Mouse (Mus musculus): Measurements from ENCODE around the gene Fto.

Fto gene

DNA sequence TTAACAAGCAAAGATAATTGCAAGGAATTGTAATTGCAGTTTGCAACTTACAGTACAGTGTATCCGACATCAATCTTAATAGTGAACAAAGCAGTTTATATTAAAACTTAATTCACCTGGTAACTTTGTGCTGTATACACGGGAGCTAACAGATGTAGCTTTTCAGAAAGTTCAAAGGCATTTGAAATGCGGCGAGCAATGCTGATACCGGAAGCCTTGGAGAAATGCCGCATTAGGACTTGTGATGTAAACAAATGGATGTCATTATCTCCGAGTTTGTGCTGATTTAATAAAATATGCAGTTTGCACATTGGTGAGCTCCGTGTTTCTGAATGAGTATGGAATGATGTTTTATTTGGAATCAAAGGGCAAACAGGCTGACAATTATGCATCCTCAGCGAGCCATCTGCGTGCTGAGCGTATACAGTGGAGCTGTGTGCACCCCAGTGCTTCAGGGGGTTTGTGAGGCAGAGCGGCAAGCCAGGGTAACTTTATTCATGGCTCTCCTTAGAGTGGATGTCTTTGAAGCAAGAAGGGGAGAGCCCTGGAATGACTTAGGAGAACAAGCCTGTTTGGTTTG, 280.0 kb downstream of the Fto start:
- Histone ChIP-seq H3K27me3 (ENCODE audit: insufficient read depth, low read length) (no peaks in the 10 kb centered on the region), H3K9me3 (ENCODE audit: low read length) (no peaks in the 10 kb centered on the region), H3K36me3 (ENCODE audit: insufficient read depth, low read length) (no peaks in the 10 kb centered on the region), H3K4me3 (replicated peaks; ENCODE audit: low read length) (no peak overlapping the region), H3K4me1 (replicated peaks; ENCODE audit: low read depth, low read length) (peaks cover 27% of the 10 kb centered on the region)
- no peak for TF ChIP-seq POU5F1 (IDR thresholded peaks at IDR 0.05; ENCODE audit: borderline replicate concordance, low read length)
- TF ChIP-seq NANOG (IDR thresholded peaks at IDR 0.05; ENCODE audit: borderline replicate concordance, low read length): no peak
- TF ChIP-seq CTCF (conservative IDR thresholded peaks at IDR 0.05; ENCODE audit: low read length): no peak

DNA sequence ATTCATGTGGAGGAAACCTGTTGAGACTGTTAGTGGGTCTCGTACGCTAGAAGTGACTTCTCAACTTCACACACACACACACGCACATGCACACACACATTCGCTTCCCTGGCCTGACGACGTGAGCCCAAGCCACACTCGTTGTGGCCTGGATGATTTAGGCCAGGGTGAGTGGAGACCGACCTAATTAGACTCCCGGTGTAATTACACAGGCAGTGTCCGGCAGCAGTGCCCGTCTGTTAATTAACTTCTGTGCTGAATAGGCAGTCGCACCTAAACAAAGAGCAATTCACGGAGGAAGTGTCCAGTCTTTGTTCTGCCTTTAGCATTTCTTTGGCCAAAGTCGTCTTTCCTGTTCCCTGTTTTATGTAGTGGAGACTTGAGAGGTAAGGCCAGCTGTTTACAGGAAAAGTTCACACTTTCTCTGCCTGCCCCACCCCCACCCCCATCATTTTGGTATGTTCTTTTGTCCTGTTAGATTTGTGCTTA, 286.1 kb downstream of the Fto start:
- Histone ChIP-seq H3K36me3 (ENCODE audit: insufficient read depth, low read length) (peaks cover 9% of the 10 kb centered on the region), H3K9me3 (ENCODE audit: low read length) (peaks cover 25% of the 10 kb centered on the region), H3K27me3 (ENCODE audit: insufficient read depth, low read length) (no peaks in the 10 kb centered on the region), H3K4me1 (replicated peaks; ENCODE audit: low read depth, low read length) (peaks cover 38% of the 10 kb centered on the region), H3K4me3 (replicated peaks; ENCODE audit: low read length) (no peak overlapping the region)
- TF ChIP-seq CTCF (conservative IDR thresholded peaks at IDR 0.05; ENCODE audit: low read length) (no peak), POU5F1 (IDR thresholded peaks at IDR 0.05; ENCODE audit: borderline replicate concordance, low read length) (no peak), NANOG (IDR thresholded peaks at IDR 0.05; ENCODE audit: borderline replicate concordance, low read length) (peak; percentile 36; the same call in 1 of the 2 replicates)

DNA sequence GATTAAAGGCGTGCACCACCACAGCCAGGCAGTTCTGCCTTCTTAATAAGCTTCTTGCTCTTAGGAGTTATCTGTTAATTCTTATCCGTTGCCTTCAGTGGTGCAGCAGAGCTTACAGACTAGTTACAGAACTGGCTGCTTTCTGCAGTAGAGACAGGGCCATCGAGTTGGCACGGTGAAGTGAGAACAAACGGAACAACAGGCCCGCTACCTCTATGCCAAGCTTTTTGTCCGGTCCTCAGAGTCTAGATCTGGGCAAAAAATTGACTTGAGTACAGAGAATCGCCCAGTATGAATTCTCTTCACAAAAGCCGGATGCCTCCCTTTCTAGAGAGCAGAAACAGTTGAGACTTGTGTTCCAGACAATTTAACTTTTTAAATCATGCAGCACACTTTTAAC, 290.4 kb downstream of the Fto start:
- no peaks in the 10 kb centered on the region for H3K27me3 ChIP-seq (ENCODE audit: insufficient read depth, low read length)

DNA sequence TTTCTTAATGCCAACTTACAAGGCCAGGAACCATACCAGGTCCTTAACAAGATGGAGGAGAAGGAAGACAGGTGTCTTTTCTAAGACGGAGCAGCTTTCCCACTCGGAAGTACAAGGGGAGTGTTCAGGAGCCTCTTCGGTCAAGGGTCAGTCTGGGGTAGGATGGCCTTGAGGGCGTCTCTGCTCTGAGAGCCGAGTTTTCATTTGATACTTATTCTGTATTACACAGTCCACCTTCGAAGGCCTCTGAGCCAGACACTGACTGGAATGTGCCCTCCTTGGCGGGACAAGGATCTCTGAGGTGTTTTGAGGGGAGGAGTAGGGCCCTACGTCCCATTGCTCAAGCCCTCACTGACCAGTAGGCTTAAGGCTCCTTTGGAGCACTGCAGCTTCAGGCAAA, 292.6 kb downstream of the Fto start:
- H3K27me3 ChIP-seq (ENCODE audit: insufficient read depth, low read length): no peaks in the 10 kb centered on the region
- H3K9me3 ChIP-seq (ENCODE audit: low read length): peaks cover 20% of the 10 kb centered on the region
- TF ChIP-seq NANOG (IDR thresholded peaks at IDR 0.05; ENCODE audit: borderline replicate concordance, low read length): no peak
- no peak for TF ChIP-seq CTCF (conservative IDR thresholded peaks at IDR 0.05; ENCODE audit: low read length)
- no peak for TF ChIP-seq POU5F1 (IDR thresholded peaks at IDR 0.05; ENCODE audit: borderline replicate concordance, low read length)
- H3K4me3 ChIP-seq (replicated peaks; ENCODE audit: low read length): no peak overlapping the region
- H3K36me3 ChIP-seq (ENCODE audit: insufficient read depth, low read length): peaks cover 9% of the 10 kb centered on the region
- H3K4me1 ChIP-seq (replicated peaks; ENCODE audit: low read depth, low read length): no peaks in the 10 kb centered on the region

More for the DNA sequence above, 290.4 kb downstream of the Fto start:
- TF ChIP-seq NANOG (IDR thresholded peaks at IDR 0.05; ENCODE audit: borderline replicate concordance, low read length): no peak
- no peak for TF ChIP-seq POU5F1 (IDR thresholded peaks at IDR 0.05; ENCODE audit: borderline replicate concordance, low read length)
- TF ChIP-seq CTCF (conservative IDR thresholded peaks at IDR 0.05; ENCODE audit: low read length): no peak
- Histone ChIP-seq H3K9me3 (ENCODE audit: low read length) (peaks cover 25% of the 10 kb centered on the region), H3K4me3 (replicated peaks; ENCODE audit: low read length) (no peak overlapping the region), H3K36me3 (ENCODE audit: insufficient read depth, low read length) (peaks cover 9% of the 10 kb centered on the region), H3K4me1 (replicated peaks; ENCODE audit: low read depth, low read length) (peaks cover 18% of the 10 kb centered on the region)

DNA sequence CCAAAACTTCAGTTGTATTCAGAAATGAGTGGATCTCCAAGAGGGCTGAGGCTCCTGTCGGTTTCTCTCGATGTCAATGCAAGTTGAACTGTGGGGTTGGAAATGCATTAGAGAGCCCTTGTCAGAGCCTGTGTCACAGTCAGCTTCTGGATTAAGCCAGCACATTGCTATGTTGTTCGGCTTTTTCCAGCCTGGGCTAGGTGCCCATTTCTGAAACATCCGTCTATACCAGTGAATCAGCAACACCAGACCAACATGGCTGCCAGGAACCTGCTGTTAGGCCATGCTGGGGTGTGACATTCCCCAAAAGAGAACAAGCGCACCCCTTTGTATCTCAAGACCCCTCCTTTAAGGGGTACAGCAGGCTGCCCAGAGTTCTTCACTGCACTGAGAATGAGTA, 293.8 kb downstream of the Fto start:
- TF ChIP-seq POU5F1 (IDR thresholded peaks at IDR 0.05; ENCODE audit: borderline replicate concordance, low read length) (no peak), CTCF (conservative IDR thresholded peaks at IDR 0.05; ENCODE audit: low read length) (no peak), NANOG (IDR thresholded peaks at IDR 0.05; ENCODE audit: borderline replicate concordance, low read length) (no peak)
- Histone ChIP-seq H3K27me3 (ENCODE audit: insufficient read depth, low read length) (no peaks in the 10 kb centered on the region), H3K4me3 (replicated peaks; ENCODE audit: low read length) (no peak overlapping the region), H3K36me3 (ENCODE audit: insufficient read depth, low read length) (peaks cover 4% of the 10 kb centered on the region), H3K9me3 (ENCODE audit: low read length) (peaks cover 12% of the 10 kb centered on the region), H3K4me1 (replicated peaks; ENCODE audit: low read depth, low read length) (no peaks in the 10 kb centered on the region)

DNA sequence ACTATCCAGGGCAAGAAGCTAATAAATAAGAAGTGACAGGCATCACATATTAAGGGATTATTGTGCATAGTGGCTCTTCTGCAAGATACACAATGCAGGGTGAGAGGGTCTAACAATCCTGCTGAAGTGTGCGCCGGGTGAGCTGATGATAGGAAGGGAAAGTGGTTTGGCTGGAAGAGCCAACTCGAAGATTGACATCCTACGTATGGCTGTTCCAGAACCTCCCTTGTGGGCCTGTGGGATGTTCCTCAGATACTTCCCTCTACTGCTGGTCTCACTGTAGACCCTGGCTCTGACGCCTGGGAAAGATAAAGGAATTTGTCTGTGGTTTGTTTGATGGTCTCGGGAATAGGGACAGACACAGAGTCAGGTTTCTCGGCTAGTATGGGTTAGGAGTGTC, 297.9 kb downstream of the Fto start:
- TF ChIP-seq CTCF (conservative IDR thresholded peaks at IDR 0.05; ENCODE audit: low read length) (no peak), NANOG (IDR thresholded peaks at IDR 0.05; ENCODE audit: borderline replicate concordance, low read length) (no peak)
- Histone ChIP-seq H3K4me1 (replicated peaks; ENCODE audit: low read depth, low read length) (peaks cover 4% of the 10 kb centered on the region; the same call in 1 of the 2 replicates), H3K9me3 (ENCODE audit: low read length) (no peaks in the 10 kb centered on the region), H3K27me3 (ENCODE audit: insufficient read depth, low read length) (no peaks in the 10 kb centered on the region), H3K36me3 (ENCODE audit: insufficient read depth, low read length) (no peaks in the 10 kb centered on the region), H3K4me3 (replicated peaks; ENCODE audit: low read length) (no peak overlapping the region)

DNA sequence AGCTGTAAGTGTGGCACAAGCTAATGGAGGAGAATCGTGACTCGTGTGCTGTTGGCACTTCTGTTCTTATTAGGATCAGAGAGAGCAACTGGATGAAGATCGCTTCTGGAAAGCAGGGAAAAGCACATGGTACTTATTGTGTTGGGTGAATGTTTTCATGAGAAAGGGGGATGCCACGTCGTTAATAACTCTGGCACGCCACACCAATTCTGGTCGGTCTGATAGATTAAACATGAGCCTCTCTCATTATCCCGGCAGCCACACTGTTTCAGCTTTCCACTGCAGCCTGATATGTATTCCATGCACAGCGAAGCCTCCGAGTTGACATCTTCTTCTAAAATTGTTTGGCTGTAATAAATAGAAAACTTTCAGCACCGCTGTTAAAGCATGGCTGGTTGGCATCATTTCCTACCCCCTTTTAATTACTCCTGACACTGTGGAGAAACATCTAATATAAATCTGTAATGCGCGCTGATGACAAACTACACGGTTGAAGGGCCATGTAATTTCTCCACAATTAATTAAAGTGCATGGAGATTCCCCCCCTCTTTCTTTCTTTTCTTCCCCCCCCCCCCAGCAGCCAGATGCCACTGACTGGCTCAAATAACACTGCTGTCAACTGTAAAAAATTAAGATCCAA, 298.5 kb downstream of the Fto start:
- Histone ChIP-seq H3K36me3 (ENCODE audit: insufficient read depth, low read length) (no peaks in the 10 kb centered on the region), H3K27me3 (ENCODE audit: insufficient read depth, low read length) (no peaks in the 10 kb centered on the region), H3K9me3 (ENCODE audit: low read length) (no peaks in the 10 kb centered on the region), H3K4me1 (replicated peaks; ENCODE audit: low read depth, low read length) (peaks cover 4% of the 10 kb centered on the region; the same call in 1 of the 2 replicates), H3K4me3 (replicated peaks; ENCODE audit: low read length) (no peak overlapping the region)
- TF ChIP-seq NANOG (IDR thresholded peaks at IDR 0.05; ENCODE audit: borderline replicate concordance, low read length) (no peak), CTCF (conservative IDR thresholded peaks at IDR 0.05; ENCODE audit: low read length) (no peak), POU5F1 (IDR thresholded peaks at IDR 0.05; ENCODE audit: borderline replicate concordance, low read length) (no peak)

DNA sequence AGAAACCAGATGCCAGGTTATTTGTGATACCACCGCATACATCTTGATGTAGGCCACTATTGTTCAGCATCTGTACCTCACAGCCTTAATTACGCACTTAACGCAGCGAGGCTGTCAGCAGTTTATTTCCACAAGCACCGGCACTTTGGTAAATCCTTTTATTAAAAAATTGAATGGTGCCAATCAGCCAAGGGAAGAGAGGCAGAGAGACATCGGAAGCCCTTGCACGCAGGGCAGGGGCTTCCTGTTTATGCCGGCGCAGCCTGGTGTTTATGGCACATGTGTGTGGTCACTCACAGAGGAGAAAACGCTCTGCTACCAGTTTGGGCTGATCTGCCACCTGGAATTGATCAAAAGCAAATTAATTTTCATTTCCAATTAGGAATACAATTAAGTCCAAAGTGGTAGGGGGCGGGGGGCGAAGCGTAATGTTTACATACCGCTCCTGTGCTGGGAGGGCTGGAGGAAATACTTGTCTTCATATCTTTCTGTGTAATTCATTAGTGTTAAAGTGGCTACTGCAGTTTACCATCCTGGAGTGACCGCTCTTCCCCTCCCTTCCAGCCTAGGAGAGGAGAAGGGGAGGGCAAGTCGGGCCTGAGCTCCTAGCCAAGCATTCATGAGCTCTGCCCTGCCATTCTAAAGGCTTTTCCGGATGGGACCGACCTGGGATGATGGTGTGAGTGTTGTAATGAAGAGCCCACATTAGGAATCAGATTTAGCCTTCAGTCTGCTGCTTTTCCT, 299.2 kb downstream of the Fto start:
- Histone ChIP-seq H3K36me3 (ENCODE audit: insufficient read depth, low read length) (no peaks in the 10 kb centered on the region), H3K27me3 (ENCODE audit: insufficient read depth, low read length) (no peaks in the 10 kb centered on the region), H3K4me3 (replicated peaks; ENCODE audit: low read length) (no peak overlapping the region), H3K9me3 (ENCODE audit: low read length) (no peaks in the 10 kb centered on the region), H3K4me1 (replicated peaks; ENCODE audit: low read depth, low read length) (peaks cover 4% of the 10 kb centered on the region; the same call in 1 of the 2 replicates)
- TF ChIP-seq CTCF (conservative IDR thresholded peaks at IDR 0.05; ENCODE audit: low read length): no peak
- TF ChIP-seq NANOG (IDR thresholded peaks at IDR 0.05; ENCODE audit: borderline replicate concordance, low read length): no peak
- no peak for TF ChIP-seq POU5F1 (IDR thresholded peaks at IDR 0.05; ENCODE audit: borderline replicate concordance, low read length)
